In the genomic region with DNA sequence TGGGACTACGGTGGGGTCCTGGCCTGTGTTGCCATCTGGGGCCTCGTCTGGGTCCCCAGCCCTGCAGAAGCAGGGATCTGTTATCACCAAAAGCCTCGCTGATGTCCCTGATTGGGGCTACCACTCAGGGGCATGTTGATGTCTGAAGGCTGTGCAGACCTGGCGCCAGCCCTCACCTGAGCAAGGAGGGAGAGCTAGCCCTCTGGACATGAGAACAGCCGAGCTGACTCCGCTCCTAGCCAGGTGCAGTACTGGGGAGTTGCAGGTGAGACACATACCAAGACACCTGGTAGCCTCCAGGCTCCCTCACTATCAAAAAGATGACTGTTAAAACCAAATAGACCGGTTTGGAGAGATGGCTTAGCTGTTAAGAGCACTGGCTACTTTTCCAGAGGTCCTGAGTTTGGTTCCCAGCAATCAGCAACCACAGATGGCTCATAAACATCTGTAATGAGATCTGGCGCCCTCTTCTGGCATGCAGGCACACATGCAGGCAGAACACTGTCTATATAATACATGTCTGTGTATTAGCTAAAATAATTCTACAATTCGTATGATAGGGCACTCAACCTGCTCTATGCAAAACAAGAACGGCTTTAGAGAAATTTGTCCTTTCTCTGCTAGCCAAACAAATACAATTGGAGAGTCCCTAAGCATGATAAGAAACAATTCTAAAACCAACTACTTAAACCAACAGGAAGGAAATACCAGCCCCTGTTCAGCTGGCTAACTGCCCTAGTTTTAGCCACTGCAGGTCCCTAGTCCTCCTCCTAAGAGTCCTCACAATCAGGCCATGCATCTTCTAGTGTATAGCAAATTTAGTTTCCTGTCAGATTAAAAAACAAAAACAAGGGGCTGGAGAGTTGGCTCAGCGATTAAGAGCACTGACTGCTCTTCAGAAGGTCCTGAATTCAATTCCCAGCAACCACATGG, we compare ENCODE assay signal across 10 mouse cellular contexts. TPM values are rescaled to one million over a fixed set of nuclear protein-coding genes. Genes with fewer than 3 reads are reported as not detected.
DNase-seq lines count a peak whose midpoint lies in the region; ATAC-seq and TF ChIP-seq lines count a peak whose summit lies in the region.
"Had no signal": no experiment of that assay in that cellular context is flagged by ENCODE, and none has a peak within 500 bp of the region (broad histone marks: within the 10 kb centered on the region; RNA-seq: fewer than 3 reads in every experiment).

No protein-coding gene starts in this region.

- no peak for TF ChIP-seq POLR2A in cerebellum, adult 2 months (IDR thresholded peaks at IDR 0.05; ENCODE audit: borderline replicate concordance, insufficient read depth, low read length)
- no peak for TF ChIP-seq POLR2A in bone marrow macrophage, adult 2 months (IDR thresholded peaks at IDR 0.05; ENCODE audit: borderline replicate concordance, low read depth, low read length)

- TF ChIP-seq CTCF in cerebellum, adult 2 months (IDR thresholded peaks at IDR 0.05; ENCODE audit: borderline replicate concordance, insufficient read depth, low read depth, low read length): peak; percentile 5; the same call in 1 of the 2 replicates
- peak; percentile 49 for TF ChIP-seq CTCF in bone marrow macrophage, adult 2 months (IDR thresholded peaks at IDR 0.05; ENCODE audit: low read depth, low read length)

- no peak overlapping the region for H3K9ac ChIP-seq in liver, embryonic 11.5 days (ENCODE audit: low read depth, low read length)
- H3K9ac ChIP-seq: liver, embryonic 13.5 days had no signal

- WGBS in cerebellum, adult 2 months: 70% methylated on average over 11 of the region's 11 CpGs
- WGBS in liver, embryonic 11.5 days: 65% methylated on average over 11 of the region's 11 CpGs
- 77% methylated on average over 11 of the region's 11 CpGs for WGBS in hindbrain, embryonic 10.5 days

- H3K36me3 ChIP-seq in liver, embryonic 11.5 days (ENCODE audit: control insufficient read depth, insufficient read depth, low read length): no peaks in the 10 kb centered on the region
- no peaks in the 10 kb centered on the region for H3K36me3 ChIP-seq in hindbrain, embryonic 10.5 days
- H3K36me3 ChIP-seq: liver, embryonic 13.5 days had no signal

- no peak overlapping the region for H3K27ac ChIP-seq in cerebellum, adult 2 months (ENCODE audit: insufficient read depth, low read length)
- no peak overlapping the region for H3K27ac ChIP-seq in liver, embryonic 11.5 days (ENCODE audit: low read depth, low read length)
- H3K27ac ChIP-seq in bone marrow macrophage, adult 2 months (ENCODE audit: insufficient read depth, low read depth, low read length): no peak overlapping the region
- H3K27ac ChIP-seq in hindbrain, embryonic 10.5 days: no peak overlapping the region
- H3K27ac ChIP-seq: liver, embryonic 13.5 days had no signal

- no peaks in the 10 kb centered on the region for H3K9me3 ChIP-seq in liver, embryonic 11.5 days (ENCODE audit: control insufficient read depth, low read length)
- no peaks in the 10 kb centered on the region for H3K9me3 ChIP-seq in hindbrain, embryonic 10.5 days
- H3K9me3 ChIP-seq: liver, embryonic 13.5 days had no signal

- no peak for ATAC-seq in liver, embryonic 11.5 days (replicated peaks; ENCODE audit: low FRiP score)

- no peak for DNase-seq in cerebellum, adult 2 months
- no peak for DNase-seq in cerebellum, adult 11-12 months
- DNase-seq in liver: peak; percentile 9
- DNase-seq in liver, embryonic 11.5 days (ENCODE audit: low spot score): no peak
- peak; percentile 29 for DNase-seq in retina, embryonic 14.5 days (ENCODE audit: low spot score)
- DNase-seq in left cerebral cortex, adult 11 months (ENCODE audit: low spot score): no peak
- DNase-seq in hindbrain, embryonic 10.5 days (ENCODE audit: low spot score): no peak
- DNase-seq: heart, postnatal 14 days; liver, embryonic 13.5 days had no signal

- no peaks in the 10 kb centered on the region for H3K27me3 ChIP-seq in cerebellum, adult 2 months (ENCODE audit: control insufficient read depth, insufficient read depth, low read length)
- no peaks in the 10 kb centered on the region for H3K27me3 ChIP-seq in liver, embryonic 11.5 days (replicated peaks; ENCODE audit: control insufficient read depth, insufficient read depth, low read length)
- H3K27me3 ChIP-seq in hindbrain, embryonic 10.5 days (ENCODE audit: insufficient read depth, poor library complexity, severe bottlenecking): no peaks in the 10 kb centered on the region
- H3K27me3 ChIP-seq: liver, embryonic 13.5 days had no signal

- H3K4me2 ChIP-seq in liver, embryonic 11.5 days: no peak overlapping the region
- H3K4me2 ChIP-seq: liver, embryonic 13.5 days had no signal

- H3K4me1 ChIP-seq in cerebellum, adult 2 months (ENCODE audit: control insufficient read depth, insufficient read depth, low read length): no peaks in the 10 kb centered on the region
- no peaks in the 10 kb centered on the region for H3K4me1 ChIP-seq in liver, embryonic 11.5 days (replicated peaks; ENCODE audit: control insufficient read depth, insufficient read depth, low read length)
- H3K4me1 ChIP-seq in bone marrow macrophage, adult 2 months (ENCODE audit: control insufficient read depth, insufficient read depth, low read length): no peaks in the 10 kb centered on the region
- H3K4me1 ChIP-seq in hindbrain, embryonic 10.5 days (replicated peaks): no peaks in the 10 kb centered on the region
- H3K4me1 ChIP-seq: liver, embryonic 13.5 days had no signal

- no peak overlapping the region for H3K4me3 ChIP-seq in cerebellum, adult 2 months (replicated peaks; ENCODE audit: insufficient read depth, low read depth, low read length)
- H3K4me3 ChIP-seq in liver, embryonic 11.5 days (ENCODE audit: low read depth, low read length): no peak overlapping the region
- no peak overlapping the region for H3K4me3 ChIP-seq in bone marrow macrophage, adult 2 months (ENCODE audit: insufficient read depth, low read length)
- H3K4me3 ChIP-seq in hindbrain, embryonic 10.5 days: no peak overlapping the region
- H3K4me3 ChIP-seq: liver, embryonic 13.5 days had no signal

RNA-seq across cellular contexts. Expression of gene Spink2, which starts 12.0 kb away (rescaled TPM):
- 0.21 TPM in 1 of 2 replicates, not detected in the other for polyA plus RNA-seq in cerebellum, adult 2 months (2012; rRNA removed)
- polyA plus RNA-seq in liver, embryonic 11.5 days (2014; fragmentation: Nextera tagmentation; extraction: Ambion mirVana): 0.29 TPM in 1 of 2 replicates, not detected in the other
- not detected in 2 replicates for polyA plus RNA-seq in bone marrow macrophage, adult 2 months (2012; ENCODE audit: insufficient read depth, insufficient read length, missing spikeins)
- 0.50 and 0.52 TPM in 2 replicates for polyA plus RNA-seq in hindbrain, embryonic 10.5 days (2016; fragmentation: Nextera tagmentation; extraction: Ambion mirVana)

RNA-seq across cellular contexts. Expression of gene Rest, which starts 42.0 kb away (rescaled TPM):
- 2.9 and 3.2 TPM in 2 replicates for polyA plus RNA-seq in cerebellum, adult 2 months (2012; rRNA removed)
- 21.8 and 22.7 TPM in 2 replicates for polyA plus RNA-seq in liver, embryonic 11.5 days (2014; fragmentation: Nextera tagmentation; extraction: Ambion mirVana)
- polyA plus RNA-seq in bone marrow macrophage, adult 2 months (2012; ENCODE audit: insufficient read depth, insufficient read length, missing spikeins): 14.2 and 16.6 TPM in 2 replicates
- 17.1 and 22.8 TPM in 2 replicates for polyA plus RNA-seq in hindbrain, embryonic 10.5 days (2016; fragmentation: Nextera tagmentation; extraction: Ambion mirVana)

Comparison
In these comparisons a context has a peak if more than half of its experiments do, and no peak if none do; other contexts are left out.
1. DNase-seq: peak in liver (single experiment) and retina, embryonic 14.5 days (single experiment); none in cerebellum, adult 2 months (0 of 2), cerebellum, adult 11-12 months (single experiment), liver, embryonic 11.5 days (single experiment), left cerebral cortex, adult 11 months (single experiment) and hindbrain, embryonic 10.5 days (single experiment).